Mouse (Mus musculus): ENCODE results near the gene Casq2. TPM values are rescaled to one million over a fixed set of nuclear protein-coding genes. Genes with fewer than 3 reads are reported as not detected.
A peak's percentile ranks its signal among the peaks of the same experiment; 100 is the strongest.

The Casq2 gene
- polyA plus RNA-seq, 1 experiment = 7.1 TPM

DNA sequence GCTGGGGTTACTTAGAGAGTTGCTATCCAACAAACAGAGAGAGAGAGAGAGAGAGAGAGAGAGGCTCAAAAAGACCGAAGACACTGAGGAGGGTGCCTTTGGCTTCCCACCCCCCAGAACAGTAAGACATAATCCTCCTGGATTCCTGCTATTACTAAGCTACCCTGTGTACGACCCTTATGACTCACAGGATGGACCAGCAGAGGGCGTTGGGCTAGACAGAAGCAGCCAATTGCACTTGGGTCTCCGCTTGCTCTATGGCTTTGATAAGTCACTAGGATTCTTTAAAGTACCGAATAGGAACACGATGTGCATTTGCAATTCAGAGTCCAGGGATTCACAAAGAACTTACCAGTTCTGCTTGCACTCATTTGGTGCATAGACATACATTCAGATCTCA is 44.3 kb downstream of the Casq2 start:
- no peak for DNase-seq (ENCODE audit: extremely low spot score in 1 of 2, low spot score in 1 of 2)

DNA sequence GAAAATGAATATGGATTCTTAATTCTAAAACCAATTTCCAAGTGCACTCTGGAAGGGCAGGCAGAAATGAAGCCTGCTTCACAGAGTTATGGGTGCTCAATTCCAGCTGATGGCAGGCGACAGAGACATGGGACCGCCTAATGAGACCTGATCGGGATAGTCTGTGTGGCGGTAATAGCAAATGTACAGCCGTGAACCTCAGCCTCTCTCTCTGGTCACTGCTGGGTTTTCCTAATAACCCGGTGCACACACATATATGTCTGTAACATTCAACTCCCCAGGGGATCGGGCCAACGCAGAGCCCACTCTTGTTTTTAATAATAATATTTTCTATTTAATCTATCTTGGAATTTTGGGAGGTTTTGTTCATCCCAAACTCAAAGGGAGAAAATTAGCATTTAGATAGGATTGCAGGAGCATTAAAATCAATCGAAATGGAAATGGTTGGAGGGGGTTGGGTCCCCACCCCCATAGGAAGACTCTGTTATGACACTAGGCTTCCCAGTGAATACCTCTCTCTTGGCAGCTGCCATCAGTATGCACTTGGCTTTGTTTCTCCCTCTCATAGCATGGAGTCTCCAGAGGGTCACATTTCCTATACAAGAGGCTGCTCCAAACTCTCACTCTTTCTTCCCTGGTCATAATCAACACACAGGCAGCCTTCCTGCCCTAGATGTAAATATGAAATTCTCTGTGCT is 45.6 kb downstream of the Casq2 start:
- DNase-seq (ENCODE audit: extremely low spot score in 1 of 2, low spot score in 1 of 2) = no peak

GRCm38 (mm10) chr3:102135389-102136113 is 49.3 kb downstream of the Casq2 start:
- DNase-seq (ENCODE audit: extremely low spot score in 1 of 2, low spot score in 1 of 2) = no peak

GRCm38 (mm10) chr3:102137158-102137557 is 50.9 kb downstream of the Casq2 start:
- no peak for DNase-seq (ENCODE audit: extremely low spot score in 1 of 2, low spot score in 1 of 2)

DNA sequence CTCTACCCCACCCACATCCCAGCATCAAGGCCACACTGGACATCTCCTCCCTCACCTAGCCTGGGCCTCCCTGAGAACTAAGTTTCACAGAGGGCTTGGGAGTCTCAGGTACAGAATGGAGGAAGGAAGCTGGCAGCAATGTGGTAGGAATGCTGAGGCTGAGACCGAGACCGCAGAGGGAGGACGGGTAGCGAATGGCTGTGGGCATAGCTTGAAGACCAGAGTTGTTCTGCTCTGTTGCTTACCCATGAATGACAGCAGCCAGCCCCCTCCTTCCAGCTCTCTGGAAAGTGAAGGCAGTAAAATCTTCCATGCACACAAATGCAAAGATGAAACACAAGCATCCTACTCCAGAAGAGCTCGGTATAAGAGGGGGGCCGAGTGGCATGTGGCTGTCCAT is 52.7 kb downstream of the Casq2 start:
- DNase-seq (ENCODE audit: extremely low spot score in 1 of 2, low spot score in 1 of 2) = no peak

DNA sequence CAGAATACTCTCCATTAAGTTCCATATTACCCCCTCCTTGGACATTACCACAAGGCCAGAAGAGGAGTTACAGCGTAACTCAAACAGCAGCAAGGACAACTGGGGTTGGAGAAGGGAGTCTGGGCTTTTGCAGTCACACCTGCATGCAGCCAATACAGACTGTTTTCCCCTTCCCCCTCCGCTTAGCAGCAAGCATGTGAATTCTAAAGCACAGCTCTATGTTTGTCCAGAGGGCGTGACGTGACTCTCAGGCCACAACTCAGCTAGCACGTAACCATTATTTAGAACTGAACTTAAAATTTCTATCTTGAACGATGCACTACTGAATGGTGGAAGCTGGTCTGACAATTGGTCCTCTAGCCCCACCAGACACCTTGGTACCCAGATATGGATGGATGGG is 54.4 kb downstream of the Casq2 start:
- DNase-seq (ENCODE audit: extremely low spot score in 1 of 2, low spot score in 1 of 2) = no peak

DNA sequence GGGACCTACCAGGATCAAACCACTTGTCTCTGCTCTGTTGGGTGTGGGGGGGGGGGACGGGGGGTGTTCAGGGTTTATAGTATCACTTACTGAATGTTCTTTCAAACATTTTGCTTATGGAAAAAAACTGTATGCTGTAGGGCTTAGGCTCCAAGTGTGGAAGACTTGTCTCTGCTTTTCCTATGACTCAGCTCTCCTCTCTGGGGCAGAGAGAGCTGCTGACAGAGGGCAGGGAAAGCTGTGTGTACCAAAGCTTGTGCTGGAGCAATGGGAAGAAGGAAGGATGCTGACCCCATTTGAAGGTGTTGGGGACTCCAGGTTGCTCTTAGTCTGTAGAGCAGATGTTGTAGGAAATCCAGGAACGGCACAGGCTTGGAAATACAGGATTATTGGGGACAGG is 55.2 kb downstream of the Casq2 start:
- no peak for DNase-seq (ENCODE audit: extremely low spot score in 1 of 2, low spot score in 1 of 2)

DNA sequence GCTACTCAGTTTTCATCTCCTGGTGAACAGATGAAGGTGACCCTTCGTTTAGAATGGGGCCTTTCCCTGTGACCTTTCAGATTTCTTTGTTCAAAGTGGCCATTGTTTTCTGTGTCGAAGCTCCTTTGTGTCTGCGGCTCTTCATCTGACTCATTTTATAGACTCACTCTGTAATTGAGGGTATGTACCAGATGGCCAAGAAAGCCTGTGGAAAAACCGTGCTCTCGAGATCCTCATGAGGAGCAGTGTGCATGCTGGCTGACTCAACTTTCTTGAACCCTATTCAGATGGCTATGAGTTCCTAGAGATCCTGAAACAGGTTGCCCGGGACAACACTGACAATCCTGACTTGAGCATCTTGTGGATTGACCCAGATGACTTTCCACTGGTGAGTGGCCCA is 55.7 kb downstream of the Casq2 start:
- DNase-seq (ENCODE audit: extremely low spot score in 1 of 2, low spot score in 1 of 2) = peak in 1 of 2 experiments; percentile 26

DNA sequence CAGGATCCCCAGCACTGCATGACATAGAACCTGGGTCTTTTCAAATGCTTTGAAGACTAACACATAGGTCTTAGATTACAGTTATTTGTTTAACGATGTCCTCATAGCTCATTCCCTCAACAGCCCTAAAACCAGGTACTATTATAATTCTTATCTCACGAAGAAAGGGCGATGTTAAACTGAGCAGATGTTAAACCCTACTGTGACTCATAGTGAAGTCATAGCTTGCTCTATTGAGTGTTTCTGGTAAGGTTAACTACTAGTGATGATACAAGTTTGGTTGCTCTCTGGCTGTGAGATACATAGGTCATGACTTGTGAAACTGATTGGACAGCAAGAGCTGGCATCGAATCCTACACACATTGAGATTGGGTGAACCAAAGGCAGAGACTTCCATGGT is 56.7 kb downstream of the Casq2 start:
- no peak for DNase-seq (ENCODE audit: extremely low spot score in 1 of 2, low spot score in 1 of 2)

DNA sequence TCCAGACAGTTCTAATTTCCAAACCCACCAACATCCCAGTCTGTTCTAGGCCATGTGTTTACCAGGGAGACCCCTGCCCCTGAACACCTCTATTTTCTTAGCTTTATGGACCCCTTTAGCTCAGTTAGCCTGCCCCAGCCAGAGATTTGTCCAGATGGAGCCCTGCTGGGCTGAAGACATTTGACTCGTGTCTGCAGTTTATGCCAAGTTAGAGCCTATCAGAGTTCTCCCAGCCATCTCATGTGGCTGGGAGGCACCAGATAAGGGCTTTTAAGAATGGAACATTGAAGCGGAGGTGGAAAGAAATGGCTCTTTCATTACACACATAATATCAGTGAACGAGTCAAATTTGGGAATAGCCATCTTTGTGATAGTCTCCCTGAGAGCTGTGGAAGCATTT is 57.3 kb downstream of the Casq2 start:
- no peak for DNase-seq (ENCODE audit: extremely low spot score in 1 of 2, low spot score in 1 of 2)

DNA sequence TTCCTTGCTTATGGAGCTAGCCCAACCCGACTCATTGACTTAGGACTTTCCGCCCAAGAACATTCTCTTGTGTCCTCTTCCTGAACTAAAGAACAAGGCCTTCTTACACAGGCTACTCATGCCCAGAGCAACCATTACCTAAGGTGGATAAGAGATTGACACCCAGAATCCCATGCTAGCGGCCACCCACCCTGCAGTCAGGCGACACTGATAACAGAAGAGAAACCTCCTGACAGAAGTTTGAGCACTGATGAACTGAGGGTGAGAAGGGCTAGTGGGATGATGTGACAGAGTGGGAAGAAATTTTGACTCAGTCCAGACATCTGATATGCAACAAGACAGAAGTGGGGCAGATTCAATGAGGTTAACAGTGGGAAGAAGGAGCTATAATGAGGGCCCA is 58.2 kb downstream of the Casq2 start:
- DNase-seq (ENCODE audit: extremely low spot score in 1 of 2, low spot score in 1 of 2) = no peak

- no peak for DNase-seq (ENCODE audit: extremely low spot score in 1 of 2, low spot score in 1 of 2)
These were observed 59.6 kb downstream of the Casq2 start for GRCm38 (mm10) chr3:102145645-102146386.

GRCm38 (mm10) chr3:102146428-102146827 is 60.2 kb downstream of the Casq2 start:
- DNase-seq (ENCODE audit: extremely low spot score in 1 of 2, low spot score in 1 of 2) = no peak

DNA sequence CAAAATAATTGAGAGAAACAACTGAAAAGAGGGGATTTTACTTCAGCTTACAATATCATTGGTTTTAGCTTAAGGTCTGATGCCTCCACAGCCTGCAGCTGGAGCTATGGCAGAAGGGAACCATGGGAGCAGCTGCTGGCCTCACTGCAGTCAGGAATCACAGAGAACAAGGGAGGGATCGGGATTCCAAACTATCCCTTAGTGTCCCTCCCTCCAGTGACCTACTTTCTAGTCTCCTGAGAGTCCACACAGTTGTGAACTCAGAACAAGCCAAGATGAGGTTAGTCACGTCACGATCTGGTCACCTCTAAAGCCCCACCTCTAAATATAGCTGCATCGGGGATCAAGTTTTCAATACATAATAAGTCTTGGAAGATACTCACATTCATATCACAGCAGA is 61.0 kb downstream of the Casq2 start:
- no peak for DNase-seq (ENCODE audit: extremely low spot score in 1 of 2, low spot score in 1 of 2)

DNA sequence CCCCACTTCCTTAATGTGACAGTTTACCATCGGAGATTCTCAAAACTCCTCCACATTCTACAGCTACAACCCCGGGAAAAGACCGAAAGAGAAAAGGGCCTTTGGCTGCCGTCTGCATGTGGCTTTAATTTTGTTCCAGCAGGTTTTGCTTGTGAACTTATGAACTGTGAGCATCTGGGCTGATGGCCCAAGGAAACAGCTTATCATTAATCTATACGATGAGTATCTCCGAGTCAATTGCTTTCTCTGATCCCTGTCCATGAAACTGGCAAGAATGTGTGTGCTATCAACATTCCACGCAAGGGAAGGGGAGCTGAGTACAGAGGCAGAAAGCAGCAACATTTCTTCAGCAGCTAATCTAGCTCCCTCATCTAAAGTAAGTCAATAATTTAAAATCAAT is 63.7 kb downstream of the Casq2 start:
- DNase-seq (ENCODE audit: extremely low spot score in 1 of 2, low spot score in 1 of 2) = no peak

DNA sequence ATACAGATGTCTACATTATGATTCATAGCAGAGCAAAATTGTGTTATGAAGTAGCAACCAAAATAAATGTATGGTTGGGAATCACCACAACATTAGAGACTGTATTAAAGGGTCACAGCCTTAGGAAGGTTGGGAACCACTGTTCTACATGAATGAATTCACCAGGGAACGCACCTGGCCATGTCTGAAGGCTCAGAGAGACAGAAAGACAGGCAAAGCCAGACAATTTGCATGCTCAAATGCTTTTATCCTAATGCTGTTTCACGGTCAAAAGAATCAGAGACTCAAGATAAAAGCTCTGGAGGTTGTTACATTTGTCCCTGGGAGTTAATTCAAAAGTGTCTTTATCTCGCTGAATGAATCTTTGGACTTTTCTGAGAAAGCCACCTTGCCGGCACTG is 65.6 kb downstream of the Casq2 start:
- no peak for DNase-seq (ENCODE audit: extremely low spot score in 1 of 2, low spot score in 1 of 2)

- no peak for DNase-seq (ENCODE audit: extremely low spot score in 1 of 2, low spot score in 1 of 2)
These were observed 66.3 kb downstream of the Casq2 start for GRCm38 (mm10) chr3:102152471-102152870.

DNA sequence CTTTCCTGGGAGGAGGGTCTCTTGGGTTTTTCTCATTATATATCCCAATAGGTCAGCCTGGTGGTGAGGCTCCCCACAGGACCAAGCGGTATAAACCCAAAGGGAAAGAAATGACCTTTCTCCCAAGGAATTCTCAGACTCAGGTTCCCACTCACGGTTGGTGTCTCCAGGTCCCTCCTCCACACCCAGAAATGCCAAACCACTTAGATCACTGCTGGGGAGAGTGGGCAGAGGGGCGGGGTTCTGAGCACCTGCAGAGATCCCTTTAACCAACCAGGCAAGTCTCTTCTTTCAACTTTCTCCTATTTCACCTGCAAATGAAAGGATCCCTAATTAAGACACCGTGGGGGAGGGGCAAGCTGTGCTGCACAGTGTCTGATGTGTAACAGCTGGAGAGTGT is 66.7 kb downstream of the Casq2 start:
- DNase-seq (ENCODE audit: extremely low spot score in 1 of 2, low spot score in 1 of 2) = no peak

GRCm38 (mm10) chr3:102154107-102154506 is 67.9 kb downstream of the Casq2 start:
- DNase-seq (ENCODE audit: extremely low spot score in 1 of 2, low spot score in 1 of 2) = no peak

GRCm38 (mm10) chr3:102156737-102157136 is 70.5 kb downstream of the Casq2 start:
- DNase-seq (ENCODE audit: extremely low spot score in 1 of 2, low spot score in 1 of 2) = no peak

GRCm38 (mm10) chr3:102157652-102158051 is 71.4 kb downstream of the Casq2 start:
- no peak for DNase-seq (ENCODE audit: extremely low spot score in 1 of 2, low spot score in 1 of 2)
